Mouse (Mus musculus): ENCODE measurements at regions not wholly inside any gene's neighbourhood (a gene's known extent, or its start where the extent isn't known, plus 50 kb on each side); places are given as distances from the start of the nearest gene placed in this dataset.

DNA sequence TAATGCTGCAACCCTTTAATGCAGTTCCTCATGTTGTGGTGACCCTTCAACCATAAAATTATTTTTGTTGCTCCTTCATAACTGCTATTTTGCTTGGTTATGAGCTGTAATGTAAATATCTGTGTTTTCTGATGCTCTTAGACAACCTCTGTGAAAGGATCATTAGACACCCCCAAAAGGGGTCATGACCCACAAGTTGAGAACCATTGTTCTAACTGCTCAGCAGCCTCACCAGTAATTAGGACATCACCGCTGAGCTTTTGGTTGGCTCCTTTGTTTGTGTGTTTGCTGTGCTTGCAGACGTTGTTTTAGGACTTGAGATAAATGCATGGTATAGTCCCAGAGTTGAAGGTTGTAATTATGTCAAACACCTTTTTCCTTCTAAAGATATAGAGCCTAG, 191.4 kb upstream of the Kif2a start:
- H3K9ac ChIP-seq: no peak overlapping the region
- H3K9me3 ChIP-seq: no peaks in the 10 kb centered on the region
- H3K4me1 ChIP-seq (replicated peaks): no peaks in the 10 kb centered on the region
- H3K27me3 ChIP-seq: peaks cover 5% of the 10 kb centered on the region; the same call in 1 of the 2 replicates
- H3K4me2 ChIP-seq: no peak overlapping the region
- H3K27ac ChIP-seq (replicated peaks): no peak overlapping the region
- no peak overlapping the region for H3K4me3 ChIP-seq
- 12% methylated on average over 2 of the region's 2 CpGs for WGBS
- ATAC-seq (ENCODE audit: low read depth): no peak
- H3K36me3 ChIP-seq: no peaks in the 10 kb centered on the region

DNA sequence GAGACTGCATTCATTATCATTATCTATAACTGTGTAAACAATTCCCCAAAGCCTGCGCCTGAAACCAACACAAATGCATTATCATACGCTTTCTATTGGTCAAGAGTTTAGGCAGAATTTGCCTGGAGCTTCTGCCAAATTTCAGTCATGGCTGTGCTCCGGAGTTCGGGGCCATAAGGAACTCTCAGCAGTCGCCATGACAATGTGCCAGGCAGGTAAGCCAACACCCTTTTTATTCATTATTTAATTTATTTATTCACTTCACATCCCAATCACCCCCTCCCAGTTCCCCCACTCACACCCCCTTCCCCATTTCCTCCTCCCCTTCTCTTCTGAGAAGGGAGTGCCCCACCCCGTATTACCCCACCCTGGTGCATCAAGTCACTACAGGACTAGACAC, 188.8 kb upstream of the Kif2a start:
- no peak for ATAC-seq (ENCODE audit: low read depth)
- H3K4me3 ChIP-seq: no peak overlapping the region
- no peaks in the 10 kb centered on the region for H3K9me3 ChIP-seq
- H3K27ac ChIP-seq (replicated peaks): no peak overlapping the region
- H3K4me1 ChIP-seq (replicated peaks): peaks cover 13% of the 10 kb centered on the region
- no peak overlapping the region for H3K9ac ChIP-seq
- H3K4me2 ChIP-seq: no peak overlapping the region
- H3K36me3 ChIP-seq: no peaks in the 10 kb centered on the region
- H3K27me3 ChIP-seq: peaks cover 5% of the 10 kb centered on the region; the same call in 1 of the 2 replicates
- 81% methylated on average over 6 of the region's 6 CpGs for WGBS

DNA sequence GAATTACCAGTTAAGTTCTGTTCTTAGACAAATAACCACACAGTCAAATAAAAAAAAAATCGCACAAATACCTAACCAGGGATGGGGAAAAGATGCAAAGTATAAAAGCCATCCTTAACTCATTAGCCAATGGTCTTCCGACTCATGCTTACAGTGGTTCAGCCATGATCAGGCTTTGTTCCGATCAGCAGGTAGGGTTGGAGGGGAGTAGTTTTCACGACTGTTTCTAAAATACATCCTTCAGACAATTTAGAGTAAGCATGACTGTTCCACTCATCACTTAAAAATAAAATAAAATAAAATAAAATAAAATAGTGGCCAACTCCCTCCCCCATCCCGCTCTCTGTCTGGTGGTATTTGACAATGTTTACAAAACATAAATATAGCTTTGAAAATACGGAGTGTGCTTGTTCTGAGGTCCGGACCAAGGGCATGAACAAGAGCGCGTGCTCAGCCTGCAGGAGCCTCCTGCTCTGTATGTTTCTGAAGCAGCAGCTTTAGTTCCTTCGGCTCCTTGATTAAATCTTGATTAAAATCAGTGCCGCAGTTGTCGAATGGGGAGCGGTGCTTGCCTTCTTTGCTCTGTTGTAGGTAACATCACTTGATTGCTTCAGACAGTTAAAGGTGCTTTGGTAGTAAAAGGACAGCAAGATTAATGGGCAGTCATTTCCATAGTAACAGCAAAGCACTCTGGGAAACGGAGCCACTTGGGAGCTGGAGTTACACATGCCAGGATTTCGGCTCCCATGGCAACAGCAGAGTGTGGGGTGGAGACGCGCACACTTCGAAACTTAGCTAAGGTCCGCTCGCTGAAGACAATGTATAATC, 185.6 kb upstream of the Kif2a start:
- peaks cover 5% of the 10 kb centered on the region; the same call in 1 of the 2 replicates for H3K27me3 ChIP-seq
- no peaks in the 10 kb centered on the region for H3K36me3 ChIP-seq
- H3K9ac ChIP-seq: peak overlapping the region; percentile 9; the same call in 1 of the 2 replicates
- no peaks in the 10 kb centered on the region for H3K9me3 ChIP-seq
- peak; percentile 96 for ATAC-seq (ENCODE audit: low read depth)
- peak overlapping the region; percentile 52 for H3K4me2 ChIP-seq
- H3K27ac ChIP-seq (replicated peaks): peak overlapping the region; percentile 59
- peak overlapping the region; percentile 26 for H3K4me3 ChIP-seq
- WGBS: 28% methylated on average over 20 of the region's 20 CpGs
- peaks cover 13% of the 10 kb centered on the region for H3K4me1 ChIP-seq (replicated peaks)

DNA sequence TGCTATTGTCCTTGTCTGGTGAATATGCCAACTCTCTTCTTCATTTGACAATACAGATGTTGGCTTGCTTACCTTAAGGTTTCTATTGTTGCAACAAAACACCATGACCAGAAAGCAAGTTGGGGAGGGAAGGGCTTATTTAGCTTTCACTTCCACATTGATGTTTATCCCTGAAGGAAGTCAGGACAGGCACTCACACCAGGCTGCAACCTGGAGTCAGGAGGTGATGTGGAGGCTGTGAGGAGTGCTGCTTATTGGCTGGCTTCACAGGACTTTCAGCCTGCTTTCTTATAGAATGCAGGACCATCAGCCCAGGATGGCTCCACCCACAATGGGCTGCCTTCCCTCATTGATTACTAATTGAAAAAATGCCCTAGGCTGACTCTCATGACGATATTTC, 177.9 kb upstream of the Kif2a start:
- Histone ChIP-seq H3K4me1 (replicated peaks) (no peaks in the 10 kb centered on the region), H3K27ac (replicated peaks) (no peak overlapping the region), H3K4me2 (no peak overlapping the region), H3K4me3 (no peak overlapping the region), H3K9me3 (peaks cover 8% of the 10 kb centered on the region), H3K36me3 (no peaks in the 10 kb centered on the region), H3K27me3 (no peaks in the 10 kb centered on the region), H3K9ac (no peak overlapping the region)
- ATAC-seq (ENCODE audit: low read depth): no peak
- WGBS: 76% methylated on average over 1 of the region's 1 CpGs

DNA sequence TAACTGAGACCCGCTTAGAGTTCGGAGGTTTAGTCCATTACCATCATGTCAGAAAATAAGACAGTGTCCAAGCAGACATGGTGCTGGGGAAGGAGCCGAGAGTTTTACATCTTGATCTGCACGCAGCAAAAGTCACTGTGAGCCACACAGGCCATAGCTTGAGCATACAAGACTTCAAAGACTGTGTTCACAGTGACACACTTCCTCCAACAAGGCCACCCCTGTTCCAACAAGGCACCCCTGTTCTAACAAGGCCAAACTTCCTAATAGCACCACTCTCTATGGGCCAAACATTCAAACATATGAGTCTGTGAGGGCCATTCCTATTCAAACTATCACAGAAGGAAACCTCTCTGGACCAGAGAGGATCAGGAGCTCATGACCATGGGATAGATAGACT, 171.5 kb upstream of the Kif2a start:
- no peak for ATAC-seq (ENCODE audit: low read depth)
- Histone ChIP-seq H3K4me2 (no peak overlapping the region), H3K36me3 (no peaks in the 10 kb centered on the region), H3K4me1 (replicated peaks) (no peaks in the 10 kb centered on the region), H3K9ac (no peak overlapping the region), H3K27ac (replicated peaks) (no peak overlapping the region), H3K4me3 (no peak overlapping the region), H3K9me3 (peaks cover 8% of the 10 kb centered on the region), H3K27me3 (no peaks in the 10 kb centered on the region)
- WGBS: 94% methylated on average over 4 of the region's 4 CpGs

DNA sequence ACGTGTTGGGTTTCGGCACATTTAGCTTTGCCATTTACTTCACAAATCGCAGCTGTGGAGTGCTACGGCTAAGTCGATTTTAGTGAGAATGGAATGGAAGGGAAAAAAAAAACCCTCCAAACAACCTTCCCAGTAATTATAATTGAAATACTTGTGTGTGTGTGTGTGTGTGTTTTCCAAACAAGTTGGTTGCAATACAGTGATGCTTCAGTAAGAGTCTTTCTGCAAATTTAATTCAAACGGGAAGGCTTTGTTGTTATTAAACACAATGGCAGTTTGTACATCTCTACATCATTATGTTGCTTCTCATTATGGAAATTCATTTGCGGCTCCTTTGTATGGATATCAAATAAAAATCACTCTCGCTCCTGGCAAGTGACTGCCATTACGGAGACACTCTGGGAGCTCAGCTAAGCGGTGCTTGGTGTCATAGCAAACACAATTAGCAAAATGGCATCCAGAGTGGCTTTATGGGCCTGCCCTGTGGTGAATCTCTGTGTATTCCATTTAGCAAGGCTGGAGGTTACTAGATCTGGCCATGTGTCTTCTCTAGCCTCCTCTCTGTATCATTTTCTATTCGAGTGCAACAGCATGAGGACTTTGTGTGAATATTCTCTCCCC, 165.4 kb upstream of the Kif2a start:
- 65% methylated on average over 11 of the region's 11 CpGs for WGBS
- Histone ChIP-seq H3K9ac (no peak overlapping the region), H3K36me3 (no peaks in the 10 kb centered on the region), H3K9me3 (no peaks in the 10 kb centered on the region), H3K4me2 (no peak overlapping the region), H3K4me3 (no peak overlapping the region), H3K27ac (replicated peaks) (peak overlapping the region; percentile 75), H3K4me1 (replicated peaks) (no peaks in the 10 kb centered on the region; the same call in 1 of the 2 replicates), H3K27me3 (no peaks in the 10 kb centered on the region)
- peak; percentile 56; the same call in 1 of the 2 replicates for ATAC-seq (ENCODE audit: low read depth)

DNA sequence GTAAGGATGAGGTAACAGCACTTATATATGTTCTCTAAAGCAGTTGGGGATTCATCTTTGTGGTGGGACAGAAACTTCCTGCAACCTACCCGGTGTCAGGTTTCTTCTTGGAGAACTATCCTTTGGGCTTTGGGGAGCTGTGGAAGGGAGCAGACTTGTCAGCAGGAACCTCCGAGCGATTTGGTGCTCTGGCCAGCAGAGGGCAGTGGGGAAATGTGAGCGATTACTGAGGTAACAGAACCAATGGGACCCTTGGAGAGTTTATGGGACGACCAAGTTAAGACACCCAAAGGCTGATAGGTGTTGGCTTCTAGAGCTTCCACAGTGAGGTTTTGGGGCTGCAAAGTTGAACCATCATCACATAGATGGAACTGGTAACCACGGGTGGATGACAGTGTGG, 160.6 kb upstream of the Kif2a start:
- H3K4me2 ChIP-seq: no peak overlapping the region
- 22% methylated on average over 6 of the region's 6 CpGs for WGBS
- H3K4me1 ChIP-seq (replicated peaks): peaks cover 4% of the 10 kb centered on the region
- H3K27me3 ChIP-seq: no peaks in the 10 kb centered on the region
- H3K9me3 ChIP-seq: no peaks in the 10 kb centered on the region
- H3K4me3 ChIP-seq: no peak overlapping the region
- peak; percentile 53; the same call in 1 of the 2 replicates for ATAC-seq (ENCODE audit: low read depth)
- no peak overlapping the region for H3K9ac ChIP-seq
- no peaks in the 10 kb centered on the region for H3K36me3 ChIP-seq
- H3K27ac ChIP-seq (replicated peaks): no peak overlapping the region

DNA sequence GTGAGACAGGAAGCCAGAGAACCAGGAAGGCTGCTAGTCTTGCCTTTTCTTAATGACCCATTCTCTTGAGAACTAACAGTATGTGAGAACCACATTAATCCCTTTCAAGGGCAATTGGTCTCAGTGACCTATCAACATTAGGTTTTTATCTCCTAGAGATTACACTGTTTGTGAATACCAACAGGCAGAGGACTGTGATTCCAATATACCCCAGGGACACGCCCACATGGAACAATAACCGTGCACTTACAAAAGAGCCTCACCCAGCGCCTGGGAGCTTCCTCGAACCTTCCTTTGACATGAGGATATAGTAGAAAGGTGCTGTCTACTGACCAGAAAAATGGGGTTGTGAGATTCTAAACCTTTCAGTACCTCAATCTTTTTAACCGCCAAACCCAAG, 157.6 kb upstream of the Kif2a start:
- no peak for ATAC-seq (ENCODE audit: low read depth)
- no peaks in the 10 kb centered on the region for H3K27me3 ChIP-seq
- peaks cover 13% of the 10 kb centered on the region for H3K4me1 ChIP-seq (replicated peaks)
- H3K36me3 ChIP-seq: no peaks in the 10 kb centered on the region
- no peak overlapping the region for H3K27ac ChIP-seq (replicated peaks)
- H3K4me3 ChIP-seq: no peak overlapping the region
- no peak overlapping the region for H3K9ac ChIP-seq
- no peaks in the 10 kb centered on the region for H3K9me3 ChIP-seq
- H3K4me2 ChIP-seq: no peak overlapping the region
- 75% methylated on average over 5 of the region's 5 CpGs for WGBS

DNA sequence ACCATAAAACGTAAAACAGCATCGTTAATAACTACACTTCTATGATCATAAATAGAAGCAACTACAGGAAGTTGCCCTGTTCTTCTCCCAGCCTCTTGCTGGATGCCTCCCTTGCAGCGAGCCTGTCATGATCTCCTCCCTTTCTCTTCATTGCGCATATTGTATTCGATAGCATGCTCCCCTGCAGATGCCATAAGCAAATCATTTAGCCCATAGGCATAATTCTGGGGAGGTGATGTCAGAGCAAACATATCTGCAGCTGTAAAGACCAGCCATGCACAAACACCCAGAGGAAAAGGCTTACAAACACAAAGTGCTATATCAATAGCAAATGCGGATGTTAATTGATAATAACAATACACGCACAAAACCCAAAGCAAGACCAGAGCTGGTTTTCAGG, 155.7 kb upstream of the Kif2a start:
- H3K4me1 ChIP-seq (replicated peaks): peaks cover 13% of the 10 kb centered on the region
- 0 out of 2 replicates have a peak overlapping the region, but pooled peaks have one; percentile 46 for H3K27ac ChIP-seq (replicated peaks)
- H3K4me2 ChIP-seq: no peak overlapping the region
- H3K36me3 ChIP-seq: no peaks in the 10 kb centered on the region
- ATAC-seq (ENCODE audit: low read depth): peak; percentile 51; the same call in 1 of the 2 replicates
- no peak overlapping the region for H3K9ac ChIP-seq
- H3K27me3 ChIP-seq: no peaks in the 10 kb centered on the region
- no peak overlapping the region for H3K4me3 ChIP-seq
- 53% methylated on average over 7 of the region's 7 CpGs for WGBS
- H3K9me3 ChIP-seq: no peaks in the 10 kb centered on the region

DNA sequence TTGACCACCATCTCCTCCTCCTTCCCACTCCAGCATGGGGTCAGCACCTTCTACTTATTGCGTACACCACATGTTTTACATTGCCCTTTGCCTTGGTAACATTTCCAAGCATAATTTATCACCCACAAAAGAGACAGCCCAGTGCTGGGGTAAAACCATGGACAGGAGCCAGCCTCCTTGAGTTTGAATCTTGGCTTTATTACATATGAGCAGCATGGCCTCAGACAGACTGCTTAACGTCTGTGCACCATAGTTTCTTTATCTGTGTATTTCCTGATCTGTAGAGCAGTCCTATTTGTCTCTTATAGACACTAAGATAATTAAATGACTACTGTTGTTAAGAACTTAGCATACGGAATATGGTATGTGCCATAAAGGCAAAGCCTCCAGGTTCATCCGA, 154.0 kb upstream of the Kif2a start:
- ATAC-seq (ENCODE audit: low read depth): no peak
- WGBS: 88% methylated on average over 4 of the region's 4 CpGs

DNA sequence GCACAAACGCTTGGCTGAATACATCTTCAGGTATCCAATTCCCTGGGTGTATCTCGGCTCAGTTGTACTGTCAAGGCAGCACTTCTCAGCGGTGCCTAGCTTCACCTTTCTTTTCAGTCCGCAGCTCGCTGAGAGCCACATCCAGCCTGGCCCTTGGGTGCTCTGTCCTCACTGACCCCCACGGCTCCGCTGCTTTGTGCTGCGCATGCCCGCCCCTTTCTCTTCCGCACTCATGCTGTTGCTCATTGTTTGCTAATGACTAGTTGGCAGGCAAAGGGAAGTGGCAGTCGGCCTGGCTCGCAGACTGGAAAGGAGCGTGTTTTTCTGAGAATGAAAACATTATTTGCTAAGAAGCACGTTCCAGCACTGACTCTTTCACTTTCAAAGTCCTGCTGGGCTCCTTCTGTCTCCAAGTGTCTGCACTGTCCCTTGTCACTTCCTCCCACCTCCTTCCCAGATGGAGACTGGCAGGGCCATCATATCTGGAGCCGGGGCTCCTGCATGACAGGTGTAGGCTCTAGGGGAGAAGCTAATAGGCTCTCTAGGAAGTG, 146.7 kb upstream of the Kif2a start:
- peak overlapping the region; percentile 64 for H3K27ac ChIP-seq (replicated peaks)
- peak; percentile 78 for ATAC-seq (ENCODE audit: low read depth)

More for the DNA sequence above, 154.0 kb upstream of the Kif2a start:
- Histone ChIP-seq H3K27ac (replicated peaks) (no peak overlapping the region), H3K4me2 (no peak overlapping the region), H3K27me3 (no peaks in the 10 kb centered on the region), H3K36me3 (no peaks in the 10 kb centered on the region), H3K4me3 (no peak overlapping the region), H3K9me3 (no peaks in the 10 kb centered on the region), H3K9ac (no peak overlapping the region), H3K4me1 (replicated peaks) (peaks cover 13% of the 10 kb centered on the region)

DNA sequence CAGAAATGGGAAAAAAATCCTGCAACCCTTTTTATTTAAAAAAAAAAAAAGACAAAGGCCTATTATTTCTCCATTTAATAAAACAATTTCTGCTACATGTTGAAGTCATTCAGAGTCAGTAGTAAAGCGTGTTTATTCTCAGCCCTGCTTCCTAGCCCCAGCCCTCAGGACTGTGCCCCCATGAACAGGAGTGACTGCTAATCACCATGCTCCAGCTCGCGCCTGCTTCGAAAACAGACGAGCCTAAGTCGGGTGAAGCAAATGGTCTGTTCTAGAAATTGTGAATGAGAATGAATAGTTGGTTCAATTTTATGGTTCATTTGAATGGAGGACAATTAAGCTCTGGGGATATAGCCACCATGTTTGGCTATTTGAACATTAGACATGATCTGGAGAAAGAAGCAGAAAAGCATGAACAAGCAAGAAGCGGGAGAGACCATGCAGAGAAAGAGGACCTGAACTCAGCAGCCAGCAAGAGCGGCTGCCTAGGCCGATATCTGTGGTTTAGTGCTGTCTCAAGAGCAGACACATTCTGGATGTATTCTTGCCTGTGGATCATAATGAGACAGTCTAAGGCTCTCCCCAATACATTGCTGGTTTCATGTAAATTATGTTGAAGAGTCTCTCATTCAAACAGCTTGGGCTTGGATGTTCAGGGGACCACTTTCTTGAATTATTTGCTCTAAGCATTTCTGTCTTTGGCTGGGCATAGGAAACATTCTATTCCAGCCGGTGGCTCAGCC, 146.1 kb upstream of the Kif2a start:
- ATAC-seq (ENCODE audit: low read depth): peak; percentile 77
- H3K4me2 ChIP-seq: peak overlapping the region; percentile 61
- 23% methylated on average over 10 of the region's 10 CpGs for WGBS
- H3K27ac ChIP-seq (replicated peaks): peak overlapping the region; percentile 64
- H3K4me1 ChIP-seq (replicated peaks): peaks cover 28% of the 10 kb centered on the region
- H3K9me3 ChIP-seq: no peaks in the 10 kb centered on the region
- peak overlapping the region; percentile 52 for H3K9ac ChIP-seq
- H3K27me3 ChIP-seq: peaks cover 4% of the 10 kb centered on the region
- no peaks in the 10 kb centered on the region for H3K36me3 ChIP-seq
- H3K4me3 ChIP-seq: peak overlapping the region; percentile 31

More for the DNA sequence above, 146.7 kb upstream of the Kif2a start:
- Histone ChIP-seq H3K4me2 (peak overlapping the region; percentile 61), H3K9ac (peak overlapping the region; percentile 52), H3K4me3 (peak overlapping the region; percentile 31), H3K4me1 (replicated peaks) (peaks cover 28% of the 10 kb centered on the region), H3K9me3 (no peaks in the 10 kb centered on the region), H3K36me3 (no peaks in the 10 kb centered on the region), H3K27me3 (peaks cover 4% of the 10 kb centered on the region)
- 7% methylated on average over 15 of the region's 15 CpGs for WGBS
